Mouse (Mus musculus) urinary bladder, postnatal 36 days (tissue): ENCODE data around the gene Snx5.

Source experiments
- DNase-seq, 2 experiments: peaks; one replicate each; pipeline ENCODE4 v3.0.0; 2022; ENCODE audit warnings: low spot score in 2 of 2, mixed read lengths in 1 of 2

The Snx5 gene

GRCm38 (mm10) chr2:144228521-144229346, 42.0 kb downstream of the Snx5 start:
- no peak for DNase-seq

GRCm38 (mm10) chr2:144226906-144227586, 43.7 kb downstream of the Snx5 start:
- DNase-seq: no peak

GRCm38 (mm10) chr2:144224351-144224750, 46.4 kb downstream of the Snx5 start:
- no peak for DNase-seq

- no peak for DNase-seq
These were observed 55.1 kb downstream of the Snx5 start for GRCm38 (mm10) chr2:144215601-144216000.

- DNase-seq: peak in 1 of 2 experiments; percentile 52
These were observed 55.5 kb downstream of the Snx5 start for GRCm38 (mm10) chr2:144215195-144215594.

GRCm38 (mm10) chr2:144214508-144215185, 56.1 kb downstream of the Snx5 start:
- no peak for DNase-seq

- DNase-seq: no peak
These were observed 56.9 kb downstream of the Snx5 start for GRCm38 (mm10) chr2:144213803-144214202.

GRCm38 (mm10) chr2:144209425-144209824, 61.3 kb downstream of the Snx5 start:
- no peak for DNase-seq

GRCm38 (mm10) chr2:144207365-144207764, 63.3 kb downstream of the Snx5 start:
- no peak for DNase-seq

GRCm38 (mm10) chr2:144203001-144203400, 67.7 kb downstream of the Snx5 start:
- no peak for DNase-seq

- no peak for DNase-seq
These were observed 68.1 kb downstream of the Snx5 start for GRCm38 (mm10) chr2:144202567-144202966.

GRCm38 (mm10) chr2:144202151-144202550, 68.6 kb downstream of the Snx5 start:
- no peak for DNase-seq
